Mouse (Mus musculus) mammary gland, adult 2 months (tissue): ENCODE data around the gene Vmn2r19. TPM values are rescaled to one million over a fixed set of nuclear protein-coding genes. Genes with fewer than 3 reads are reported as not detected.

ENCODE experiments used
- polyA plus RNA-seq: library from polyadenylated mRNA; depleted of rRNA; stranded (reverse); fragments of >200 nt; gene quantifications from 2 replicates; pipeline ENCODE4 v1.2.3, GENCODE M21; 2012; ENCODE audit warnings: low replicate concordance; rRNA removed

Vmn2r19 gene
- not detected in 2 replicates for polyA plus RNA-seq

DNA sequence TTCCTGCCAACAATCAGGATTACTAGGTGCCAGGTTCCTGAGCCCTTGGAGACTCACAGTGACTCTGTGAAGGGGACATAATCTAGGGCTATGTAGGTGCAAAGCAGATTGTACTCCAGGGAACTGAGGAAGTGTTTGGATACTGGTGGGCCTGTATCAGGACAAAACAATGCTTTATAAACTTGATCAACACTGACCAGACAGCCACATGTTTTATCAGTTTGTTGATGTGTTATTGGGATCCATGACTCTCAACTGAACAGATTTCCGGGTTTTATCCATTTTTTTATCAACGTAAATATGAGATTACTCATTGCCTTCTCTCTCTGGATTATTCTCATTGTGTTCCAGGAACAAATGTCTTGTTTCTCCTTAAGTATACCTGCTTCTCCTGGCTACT is at the start of gene Vmn2r19:
TSS of gene Vmn2r19 (plus strand) at position 301 of the 400 bp plus-strand sequence.

DNA sequence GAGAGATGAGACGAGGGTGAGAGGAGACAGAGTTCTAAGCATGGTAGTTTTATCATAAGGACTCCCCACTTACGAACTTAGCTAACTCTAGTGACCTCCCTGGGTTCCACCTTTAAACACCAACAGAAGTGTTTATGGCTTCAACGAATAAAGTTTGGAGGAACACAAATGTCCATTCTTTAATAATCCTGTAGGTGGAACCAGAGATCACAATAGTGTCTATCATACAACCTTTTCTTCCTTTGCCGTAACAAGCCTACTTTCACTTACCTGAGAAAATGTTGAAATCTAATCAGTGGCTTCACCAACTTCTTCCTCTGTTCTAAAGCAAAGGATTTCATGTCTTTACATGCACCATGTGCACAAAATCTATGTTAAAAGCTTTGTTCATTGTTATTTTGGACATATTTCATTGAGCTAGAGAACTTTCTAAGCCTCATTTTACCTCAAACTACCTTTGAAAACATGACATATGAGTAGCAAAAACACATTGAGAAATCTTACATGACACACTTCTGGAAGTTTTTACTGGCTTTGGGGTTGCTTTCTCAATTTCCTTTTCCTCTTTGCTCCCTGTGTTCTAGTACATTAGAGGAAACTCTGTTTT is 46.5 kb upstream of the Vmn2r19 start, which contains the start of gene Clec4d:
TSS of gene Clec4d (plus strand) at position 557 of the 607 bp plus-strand sequence.

DNA sequence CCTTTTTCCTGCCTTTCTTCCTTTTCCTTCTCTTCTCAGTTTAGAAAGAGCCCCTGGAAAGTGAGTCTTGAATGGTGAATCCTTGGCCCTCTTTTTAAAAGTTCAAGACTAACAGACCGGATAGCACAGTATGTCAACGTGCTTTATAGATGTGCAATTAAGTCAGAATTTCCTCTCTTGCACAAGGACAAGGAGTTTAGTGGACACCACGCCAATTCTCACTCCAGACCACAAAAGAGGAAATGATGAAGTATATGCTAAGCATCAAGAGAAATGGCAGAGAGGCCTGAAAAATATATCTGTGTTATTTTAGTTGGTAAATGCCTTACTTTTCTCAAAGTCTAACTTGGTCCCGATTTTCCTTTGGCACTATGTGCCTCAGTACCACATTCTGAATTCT is 18.4 kb upstream of the Vmn2r19 start, which contains the start of gene Clec4e:
TSS of gene Clec4e (minus strand) at position 118 of the 400 bp plus-strand sequence.

Other genes with a start within 250 kb of the Vmn2r19 start
- 2.5 and 6.4 TPM in 2 replicates for gene Clec4a2, start 201.9 kb upstream of the Vmn2r19 start, polyA plus RNA-seq
- gene Clec4b2, start 135.4 kb upstream of the Vmn2r19 start, polyA plus RNA-seq = not detected in 2 replicates
- 2.8 and 5.1 TPM in 2 replicates for gene Clec4n, start 78.5 kb upstream of the Vmn2r19 start, polyA plus RNA-seq
- gene Clec4d, start 46.2 kb upstream of the Vmn2r19 start, polyA plus RNA-seq = 0.16 and 0.23 TPM in 2 replicates
- gene Clec4e, start 18.5 kb upstream of the Vmn2r19 start, polyA plus RNA-seq = 0.11 and 0.12 TPM in 2 replicates
- not detected in 2 replicates for gene Vmn2r20, start 109.8 kb downstream of the Vmn2r19 start, polyA plus RNA-seq
- not detected in 2 replicates for gene Vmn2r21, start 225.1 kb downstream of the Vmn2r19 start, polyA plus RNA-seq